Mouse (Mus musculus): ENCODE measurements at regions not wholly inside any gene's neighbourhood (a gene's known extent, or its start where the extent isn't known, plus 50 kb on each side); places are given as distances from the start of the nearest gene placed in this dataset.

DNA sequence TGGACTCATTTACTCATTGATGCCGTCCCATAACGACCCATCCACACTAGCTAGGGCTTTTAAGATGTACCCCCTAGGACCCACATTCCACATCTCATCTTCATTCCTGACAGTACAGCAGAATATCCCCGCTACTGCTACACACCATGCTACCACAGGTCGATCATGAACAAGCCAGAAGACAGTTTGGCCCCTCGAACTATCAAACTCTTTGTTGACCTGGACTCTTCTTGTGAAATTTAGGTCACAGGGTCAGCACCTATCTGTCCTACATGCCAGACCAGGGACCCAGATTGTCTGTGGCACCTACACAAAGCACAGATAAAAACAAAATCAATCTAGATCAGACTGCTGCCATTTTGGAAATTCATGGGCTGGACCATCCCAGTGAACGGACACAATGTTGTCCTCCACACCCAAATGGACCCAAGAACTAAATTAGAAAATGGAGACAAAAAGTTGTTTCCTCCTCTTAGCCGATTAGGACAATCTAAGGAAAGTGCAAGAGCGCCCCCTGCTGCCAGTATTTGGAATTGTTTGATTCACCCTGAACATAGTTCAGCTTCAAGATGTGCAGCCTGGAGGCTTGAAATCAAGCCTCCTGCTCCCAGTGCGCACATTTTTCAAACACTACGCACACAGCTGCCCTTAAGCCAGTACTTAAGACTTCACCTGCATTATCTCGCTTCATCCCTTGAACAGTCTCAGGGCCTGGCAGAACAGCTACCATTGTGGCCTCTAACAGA is 192.6 kb downstream of the Gsdmc2 start:
- TF ChIP-seq POLR2A (IDR thresholded peaks at IDR 0.05; ENCODE audit: control insufficient read depth, extremely low read depth, insufficient read depth, low read length, poor library complexity) (no peak), CTCF (IDR thresholded peaks at IDR 0.05; ENCODE audit: borderline replicate concordance, control insufficient read depth, extremely low read depth, insufficient read depth, low read length, poor library complexity) (no peak)
